Mouse (Mus musculus): ENCODE results near the gene Prpf39. TPM values are rescaled to one million over a fixed set of nuclear protein-coding genes. Genes with fewer than 3 reads are reported as not detected.

Prpf39 gene
- polyA plus RNA-seq, 1 experiment, result 59.0 TPM

GRCm38 (mm10) chr12:65066234-65066633 lies 30.1 kb downstream of the Prpf39 start:
- TF ChIP-seq CTCF (IDR thresholded peaks at IDR 0.05; ENCODE audit: low read depth, low read length) (no peak), POLR2A (IDR thresholded peaks at IDR 0.05; ENCODE audit: borderline replicate concordance, low read depth, low read length) (no peak)
- Histone ChIP-seq H3K27ac (ENCODE audit: insufficient read depth, low read depth, low read length) (0 out of 2 replicates have a peak overlapping the region, but pooled peaks have one; percentile 3), H3K4me3 (ENCODE audit: insufficient read depth, low read length) (no peak overlapping the region), H3K4me1 (ENCODE audit: control insufficient read depth, insufficient read depth, low read length) (peaks cover 21% of the 10 kb centered on the region)

- H3K4me3 ChIP-seq (ENCODE audit: insufficient read depth, low read length), result no peak overlapping the region
- peak overlapping the region; percentile 48; the same call in 1 of the 2 replicates for H3K27ac ChIP-seq (ENCODE audit: insufficient read depth, low read depth, low read length)
- TF ChIP-seq CTCF (IDR thresholded peaks at IDR 0.05; ENCODE audit: low read depth, low read length) (no peak), POLR2A (IDR thresholded peaks at IDR 0.05; ENCODE audit: borderline replicate concordance, low read depth, low read length) (no peak)
- H3K4me1 ChIP-seq (ENCODE audit: control insufficient read depth, insufficient read depth, low read length), result peaks cover 23% of the 10 kb centered on the region
Measured at GRCm38 (mm10) chr12:65068409-65068808, 32.3 kb downstream of the Prpf39 start.

- TF ChIP-seq POLR2A (IDR thresholded peaks at IDR 0.05; ENCODE audit: borderline replicate concordance, low read depth, low read length) (no peak), CTCF (IDR thresholded peaks at IDR 0.05; ENCODE audit: low read depth, low read length) (no peak)
- Histone ChIP-seq H3K4me3 (ENCODE audit: insufficient read depth, low read length) (peak overlapping the region; percentile 98), H3K4me1 (ENCODE audit: control insufficient read depth, insufficient read depth, low read length) (peaks cover 11% of the 10 kb centered on the region), H3K27ac (ENCODE audit: insufficient read depth, low read depth, low read length) (peak overlapping the region; percentile 72)
Measured at GRCm38 (mm10) chr12:65072911-65073610, 36.9 kb downstream of the Prpf39 start.

GRCm38 (mm10) chr12:65073611-65074178 lies 37.6 kb downstream of the Prpf39 start, which contains the start of gene Fkbp3:
Fkbp3 (minus strand) TSS chr12:65074007.
- Histone ChIP-seq H3K4me3 (ENCODE audit: insufficient read depth, low read length) (peak within 1 kb of the TSS; percentile 98), H3K27ac (ENCODE audit: insufficient read depth, low read depth, low read length) (peak within 1 kb of the TSS; percentile 72), H3K4me1 (ENCODE audit: control insufficient read depth, insufficient read depth, low read length) (peaks cover 9% of the 10 kb centered on the region)
- TF ChIP-seq CTCF (IDR thresholded peaks at IDR 0.05; ENCODE audit: low read depth, low read length) (no peak), POLR2A (IDR thresholded peaks at IDR 0.05; ENCODE audit: borderline replicate concordance, low read depth, low read length) (no peak; the same call in 1 of the 2 replicates)

GRCm38 (mm10) chr12:65074651-65075050 lies 38.5 kb downstream of the Prpf39 start:
- TF ChIP-seq POLR2A (IDR thresholded peaks at IDR 0.05; ENCODE audit: borderline replicate concordance, low read depth, low read length) (no peak), CTCF (IDR thresholded peaks at IDR 0.05; ENCODE audit: low read depth, low read length) (no peak)
- peaks cover 4% of the 10 kb centered on the region; the same call in 1 of the 2 replicates for H3K4me1 ChIP-seq (ENCODE audit: control insufficient read depth, insufficient read depth, low read length)
- peak overlapping the region; percentile 53 for H3K27ac ChIP-seq (ENCODE audit: insufficient read depth, low read depth, low read length)
- H3K4me3 ChIP-seq (ENCODE audit: insufficient read depth, low read length), result peak overlapping the region; percentile 98

- TF ChIP-seq POLR2A (IDR thresholded peaks at IDR 0.05; ENCODE audit: borderline replicate concordance, low read depth, low read length) (no peak), CTCF (IDR thresholded peaks at IDR 0.05; ENCODE audit: low read depth, low read length) (no peak)
- Histone ChIP-seq H3K4me1 (ENCODE audit: control insufficient read depth, insufficient read depth, low read length) (peaks cover 2% of the 10 kb centered on the region; the same call in 1 of the 2 replicates), H3K4me3 (ENCODE audit: insufficient read depth, low read length) (peak within 1 kb of the TSS; percentile 98), H3K27ac (ENCODE audit: insufficient read depth, low read depth, low read length) (peak within 1 kb of the TSS; percentile 71)
Measured at GRCm38 (mm10) chr12:65075085-65075732, 39.1 kb downstream of the Prpf39 start, which contains the start of gene Fancm. Fancm (plus strand) TSS chr12:65075603.

- H3K4me3 ChIP-seq (ENCODE audit: insufficient read depth, low read length), result peak overlapping the region; percentile 84
- TF ChIP-seq POLR2A (IDR thresholded peaks at IDR 0.05; ENCODE audit: borderline replicate concordance, low read depth, low read length) (no peak), CTCF (IDR thresholded peaks at IDR 0.05; ENCODE audit: low read depth, low read length) (no peak)
- peaks cover 2% of the 10 kb centered on the region; the same call in 1 of the 2 replicates for H3K4me1 ChIP-seq (ENCODE audit: control insufficient read depth, insufficient read depth, low read length)
- no peak overlapping the region for H3K27ac ChIP-seq (ENCODE audit: insufficient read depth, low read depth, low read length)
Measured at GRCm38 (mm10) chr12:65075733-65076310, 39.7 kb downstream of the Prpf39 start.

- H3K27ac ChIP-seq (ENCODE audit: insufficient read depth, low read depth, low read length), result no peak overlapping the region
- no peak overlapping the region for H3K4me3 ChIP-seq (ENCODE audit: insufficient read depth, low read length)
- peaks cover 2% of the 10 kb centered on the region; the same call in 1 of the 2 replicates for H3K4me1 ChIP-seq (ENCODE audit: control insufficient read depth, insufficient read depth, low read length)
- no peak for TF ChIP-seq POLR2A (IDR thresholded peaks at IDR 0.05; ENCODE audit: borderline replicate concordance, low read depth, low read length)
- no peak for TF ChIP-seq CTCF (IDR thresholded peaks at IDR 0.05; ENCODE audit: low read depth, low read length)
Measured at GRCm38 (mm10) chr12:65076906-65077305, 40.8 kb downstream of the Prpf39 start.

- Histone ChIP-seq H3K4me3 (ENCODE audit: insufficient read depth, low read length) (no peak overlapping the region), H3K27ac (ENCODE audit: insufficient read depth, low read depth, low read length) (no peak overlapping the region), H3K4me1 (ENCODE audit: control insufficient read depth, insufficient read depth, low read length) (peaks cover 12% of the 10 kb centered on the region)
- TF ChIP-seq CTCF (IDR thresholded peaks at IDR 0.05; ENCODE audit: low read depth, low read length) (no peak), POLR2A (IDR thresholded peaks at IDR 0.05; ENCODE audit: borderline replicate concordance, low read depth, low read length) (no peak)
Measured at GRCm38 (mm10) chr12:65108746-65109145, 72.6 kb downstream of the Prpf39 start.
